Mouse (Mus musculus) liver, embryonic 11.5 days (tissue): Measurements from ENCODE around the gene Lpcat3. TPM values are rescaled to one million over a fixed set of nuclear protein-coding genes. Genes with fewer than 3 reads are reported as not detected.

Experiments
- ATAC-seq: fragments of 200-750 bp; cut with Nextera tagmentation; replicated peaks from 2 replicates; pipeline ENCODE4 v1.8.0; 2017; ENCODE audit warnings: moderate number of reproducible peaks, mild to moderate bottlenecking, moderate TSS enrichment, moderate library complexity; ENCODE audit not compliant: low FRiP score
- DNase-seq: peaks from one replicate; pipeline ENCODE4 v3.0.0-alpha.2; 2017; ENCODE audit warnings: low spot score
- H3K27ac ChIP-seq: fragments of 300-500 bp; sonication (generic); 2 replicates; pipeline ENCODE4 v1.5.1; 2014; ENCODE audit warnings: mild to moderate bottlenecking, low read depth, low read length, control low read depth
- H3K27me3 ChIP-seq: fragments of 300-500 bp; sonication (generic); replicated peaks from 2 replicates; pipeline ENCODE4 v1.6.1; 2014; ENCODE audit warnings: low read length, mixed read lengths; ENCODE audit not compliant: control insufficient read depth, insufficient read depth
- H3K36me3 ChIP-seq: fragments of 300-500 bp; sonication (generic); 2 replicates; pipeline ENCODE4 v1.6.1; 2014; ENCODE audit warnings: mild to moderate bottlenecking, low read length, moderate library complexity, mixed read lengths; ENCODE audit not compliant: control insufficient read depth, insufficient read depth
- H3K4me1 ChIP-seq: fragments of 300-500 bp; sonication (generic); replicated peaks from 2 replicates; pipeline ENCODE4 v1.6.1; 2014; ENCODE audit warnings: low read length, mixed read lengths; ENCODE audit not compliant: control insufficient read depth, insufficient read depth
- H3K4me2 ChIP-seq: fragments of 300-500 bp; sonication (generic); 2 replicates; pipeline ENCODE4 v1.6.1; 2014; ENCODE audit warnings: mild to moderate bottlenecking, control low read depth, moderate library complexity
- H3K4me3 ChIP-seq: fragments of 300-500 bp; sonication (generic); 2 replicates; pipeline ENCODE4 v1.5.1; 2014; ENCODE audit warnings: low read depth, low read length, control low read depth
- H3K9ac ChIP-seq: fragments of 300-500 bp; sonication (generic); 2 replicates; pipeline ENCODE4 v1.6.1; 2014; ENCODE audit warnings: low read depth, low read length, control low read depth
- H3K9me3 ChIP-seq: fragments of 300-500 bp; sonication (generic); 2 replicates; pipeline ENCODE4 v1.6.1; 2016; ENCODE audit warnings: low read length, inconsistent platforms, mixed read lengths; ENCODE audit not compliant: control insufficient read depth
- WGBS: fragments of 180-500 bp; shearing (Covaris S2); extraction: QIAGEN DNeasy Blood & Tissue Kit; methylation state at CpG from one replicate; pipeline ENCODE4 v1.1.7; 2014; 5-methylcytosine and 5-hydroxymethylcytosine counted together
- polyA plus RNA-seq: library from polyadenylated mRNA; unstranded; fragments of >200 nt; fragmentation: Nextera tagmentation; extraction: Ambion mirVana; gene quantifications from 2 replicates; pipeline ENCODE4 v1.2.1, GENCODE M21; 2014

The Lpcat3 gene
- polyA plus RNA-seq, 1 experiment from 2014 or later = 84.2 TPM

DNA sequence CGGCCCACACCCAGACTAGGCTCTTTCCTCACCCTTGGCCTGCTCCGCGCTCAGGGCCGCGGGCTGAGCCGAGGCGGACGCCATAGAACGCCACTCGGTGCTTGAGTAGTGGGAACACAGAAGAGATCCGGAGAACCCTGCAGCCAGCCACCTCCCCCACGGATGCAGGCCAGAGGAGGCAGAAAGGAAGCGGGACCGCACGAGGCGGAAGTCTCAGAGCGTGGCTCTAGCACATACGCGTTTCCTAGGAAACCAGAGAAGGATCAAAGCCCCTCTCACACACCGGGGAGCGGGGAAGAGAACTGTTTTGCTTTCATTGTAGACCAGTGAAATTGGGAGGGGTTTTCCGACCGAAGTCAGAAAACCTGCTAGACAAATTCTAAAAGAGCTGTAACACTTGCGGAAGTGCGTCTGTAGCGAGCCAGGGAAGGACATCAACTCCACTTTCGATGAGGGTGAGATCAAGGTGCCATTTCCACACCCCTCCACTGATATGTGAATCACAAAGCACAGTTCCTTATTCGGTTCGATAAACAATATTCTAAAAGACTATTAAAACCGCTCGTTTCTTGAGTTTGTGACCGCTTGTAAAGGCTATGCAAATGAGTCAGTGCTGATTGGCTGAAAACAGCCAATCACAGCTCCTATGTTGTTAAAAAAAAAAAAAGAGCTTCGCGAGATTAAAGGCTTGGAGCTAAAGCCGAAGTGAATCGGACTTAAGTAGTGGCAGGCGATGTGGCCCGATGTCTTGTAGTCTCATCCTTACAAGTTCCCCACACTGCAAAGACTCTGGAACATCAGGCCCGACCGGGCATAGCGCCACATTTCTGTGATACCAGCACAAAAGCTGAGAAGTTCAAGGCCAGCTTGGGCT, 78.3 kb downstream of the Lpcat3 start, which contains the start of gene Grcc10:
Grcc10 (minus strand) TSS at position 487 of the 874 bp plus-strand sequence.
- Histone ChIP-seq H3K36me3 (no peaks in the 10 kb centered on the region), H3K27ac (peak within 1 kb of the TSS; percentile 97), H3K9ac (peak within 1 kb of the TSS; percentile 69), H3K4me1 (peaks cover 34% of the 10 kb centered on the region), H3K4me2 (peak within 1 kb of the TSS; percentile 69), H3K9me3 (no peaks in the 10 kb centered on the region), H3K27me3 (no peaks in the 10 kb centered on the region), H3K4me3 (peak within 1 kb of the TSS; percentile 46)
- ATAC-seq = peak; percentile 83
- under 1% methylated on average over 41 of the region's 41 CpGs for WGBS
- DNase-seq = no peak

DNA sequence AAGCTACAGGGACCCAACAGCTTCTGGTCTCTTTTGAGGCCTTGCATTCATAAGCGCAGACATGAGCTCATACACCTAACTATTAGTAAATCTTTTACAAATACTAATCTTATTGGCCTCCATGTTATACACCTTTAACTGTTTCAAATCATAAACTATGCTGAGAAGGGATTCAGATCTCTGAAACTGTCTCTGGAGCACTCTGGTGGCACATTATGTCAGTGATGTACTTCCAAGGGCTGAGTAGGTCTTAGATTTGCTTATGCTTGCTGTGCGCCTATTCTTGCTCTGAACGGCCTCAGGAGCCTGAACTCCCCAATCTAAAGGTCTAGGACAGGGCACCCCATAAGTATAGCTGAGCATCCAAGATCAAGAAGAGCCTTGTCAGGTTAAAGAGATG, 79.0 kb downstream of the Lpcat3 start:
- H3K4me2 ChIP-seq = peak overlapping the region; percentile 69
- no peaks in the 10 kb centered on the region for H3K9me3 ChIP-seq
- H3K4me1 ChIP-seq = peaks cover 40% of the 10 kb centered on the region
- 73% methylated on average over 3 of the region's 3 CpGs for WGBS
- H3K27me3 ChIP-seq = no peaks in the 10 kb centered on the region
- ATAC-seq (no peak), DNase-seq (no peak)
- H3K9ac ChIP-seq = peak overlapping the region; percentile 69
- H3K27ac ChIP-seq = peak overlapping the region; percentile 97
- H3K36me3 ChIP-seq = no peaks in the 10 kb centered on the region
- H3K4me3 ChIP-seq = peak overlapping the region; percentile 46

- H3K4me3 ChIP-seq = no peak overlapping the region
- WGBS = 83% methylated on average over 15 of the region's 15 CpGs
- H3K27me3 ChIP-seq = no peaks in the 10 kb centered on the region
- no peak overlapping the region for H3K4me2 ChIP-seq
- no peak overlapping the region for H3K27ac ChIP-seq
- ATAC-seq = no peak
- peaks cover 2% of the 10 kb centered on the region; the same call in 1 of the 2 replicates for H3K36me3 ChIP-seq
- DNase-seq = no peak
- H3K9me3 ChIP-seq = no peaks in the 10 kb centered on the region
- peaks cover 36% of the 10 kb centered on the region for H3K4me1 ChIP-seq
- H3K9ac ChIP-seq = no peak overlapping the region
These were observed 80.2 kb downstream of the Lpcat3 start for GRCm38 (mm10) chr6:124742839-124743514.

GRCm38 (mm10) chr6:124743647-124744046, 80.8 kb downstream of the Lpcat3 start:
- Histone ChIP-seq H3K4me1 (peaks cover 29% of the 10 kb centered on the region), H3K9ac (no peak overlapping the region), H3K9me3 (no peaks in the 10 kb centered on the region), H3K27ac (no peak overlapping the region), H3K4me3 (no peak overlapping the region), H3K4me2 (no peak overlapping the region), H3K27me3 (no peaks in the 10 kb centered on the region), H3K36me3 (peaks cover 2% of the 10 kb centered on the region; the same call in 1 of the 2 replicates)
- DNase-seq (no peak), ATAC-seq (no peak)
- WGBS = 82% methylated on average over 8 of the region's 8 CpGs

DNA sequence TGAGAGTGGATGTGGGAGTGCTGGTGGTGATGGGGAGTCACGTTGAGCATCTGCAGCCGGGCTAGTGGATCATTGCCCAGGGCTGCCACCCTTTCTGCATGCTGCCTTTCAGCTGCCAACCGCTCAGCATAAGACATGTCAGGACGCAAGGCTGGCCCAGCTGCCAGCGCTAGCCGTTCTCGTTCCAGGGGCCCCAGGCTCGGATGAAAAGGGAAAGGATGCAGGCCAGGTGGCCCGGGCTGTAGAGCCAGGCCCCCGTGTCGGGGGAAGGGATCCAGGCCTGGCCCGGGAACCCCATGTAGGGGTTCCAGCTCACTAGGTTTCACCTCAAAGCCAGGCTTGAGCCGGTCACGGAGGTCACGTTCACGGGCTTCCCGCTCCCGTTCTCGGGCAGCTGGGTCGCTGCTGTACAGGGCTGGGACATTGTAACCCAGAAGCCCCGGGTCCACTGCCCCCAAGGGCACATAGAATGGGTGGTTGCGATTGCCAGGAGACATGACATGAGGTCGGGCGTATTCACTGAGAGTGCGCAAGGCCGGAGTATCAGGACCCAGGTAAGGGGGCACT, 82.0 kb downstream of the Lpcat3 start:
- no peak for ATAC-seq
- no peak for DNase-seq
- peak overlapping the region; percentile 72 for H3K27ac ChIP-seq
- peaks cover 17% of the 10 kb centered on the region for H3K4me1 ChIP-seq
- 71% methylated on average over 26 of the region's 26 CpGs for WGBS
- H3K4me3 ChIP-seq = peak overlapping the region; percentile 60
- peak overlapping the region; percentile 65; the same call in 1 of the 2 replicates for H3K9ac ChIP-seq
- peak overlapping the region; percentile 86 for H3K4me2 ChIP-seq
- H3K9me3 ChIP-seq = no peaks in the 10 kb centered on the region
- peaks cover 2% of the 10 kb centered on the region; the same call in 1 of the 2 replicates for H3K36me3 ChIP-seq
- no peaks in the 10 kb centered on the region for H3K27me3 ChIP-seq

- no peaks in the 10 kb centered on the region for H3K9me3 ChIP-seq
- H3K27ac ChIP-seq = peak overlapping the region; percentile 72
- DNase-seq = peak; percentile 93
- H3K4me1 ChIP-seq = peaks cover 14% of the 10 kb centered on the region
- peaks cover 2% of the 10 kb centered on the region; the same call in 1 of the 2 replicates for H3K36me3 ChIP-seq
- peak overlapping the region; percentile 76 for H3K9ac ChIP-seq
- under 1% methylated on average over 85 of the region's 85 CpGs for WGBS
- peak; percentile 80 for ATAC-seq
- no peaks in the 10 kb centered on the region for H3K27me3 ChIP-seq
- peak overlapping the region; percentile 60 for H3K4me3 ChIP-seq
- peak overlapping the region; percentile 86 for H3K4me2 ChIP-seq
These were observed 82.9 kb downstream of the Lpcat3 start for GRCm38 (mm10) chr6:124745490-124746295.

GRCm38 (mm10) chr6:124746296-124746605, 83.4 kb downstream of the Lpcat3 start:
- 24% methylated on average over 8 of the region's 8 CpGs for WGBS
- H3K36me3 ChIP-seq = peaks cover 2% of the 10 kb centered on the region; the same call in 1 of the 2 replicates
- ATAC-seq = no peak

More at GRCm38 (mm10) chr6:124746296-124746605, 83.4 kb downstream of the Lpcat3 start:
- no peak for DNase-seq
- Histone ChIP-seq H3K9ac (peak overlapping the region; percentile 76), H3K27ac (peak overlapping the region; percentile 69; the same call in 1 of the 2 replicates), H3K9me3 (no peaks in the 10 kb centered on the region), H3K4me3 (peak overlapping the region; percentile 60), H3K27me3 (no peaks in the 10 kb centered on the region), H3K4me1 (peaks cover 14% of the 10 kb centered on the region), H3K4me2 (peak overlapping the region; percentile 86)
